Mouse (Mus musculus) adrenal gland, postnatal 36 days (tissue): Measurements from ENCODE around the gene Hmg20a. TPM values are rescaled to one million over a fixed set of nuclear protein-coding genes. Genes with fewer than 3 reads are reported as not detected.

Source experiments
- DNase-seq, 2 experiments: peaks; one replicate each; pipeline ENCODE4 v3.0.0; 2021; ENCODE audit warnings: mixed read lengths in 1 of 2
- total RNA-seq, 2 experiments: library from RNA; stranded (reverse); gene quantifications; 2 replicates each; pipeline ENCODE4 v1.2.3; 2021

The Hmg20a gene
- total RNA-seq, 2 experiments from 2014 or later, result 37.8 to 38.6 TPM

- DNase-seq, result no peak
Observed at GRCm38 (mm10) chr9:56527951-56528350, 109.5 kb downstream of the Hmg20a start.

- DNase-seq, result no peak
Observed at GRCm38 (mm10) chr9:56531991-56532390, 113.6 kb downstream of the Hmg20a start.

- no peak for DNase-seq
Observed at GRCm38 (mm10) chr9:56533916-56534315, 115.5 kb downstream of the Hmg20a start.

- no peak for DNase-seq
Observed at GRCm38 (mm10) chr9:56534727-56535126, 116.3 kb downstream of the Hmg20a start.

GRCm38 (mm10) chr9:56535361-56535760 is 117.0 kb downstream of the Hmg20a start:
- peak in 1 of 2 experiments; percentile 53 for DNase-seq

- DNase-seq, result no peak
Observed at GRCm38 (mm10) chr9:56540051-56540450, 121.6 kb downstream of the Hmg20a start.

DNA sequence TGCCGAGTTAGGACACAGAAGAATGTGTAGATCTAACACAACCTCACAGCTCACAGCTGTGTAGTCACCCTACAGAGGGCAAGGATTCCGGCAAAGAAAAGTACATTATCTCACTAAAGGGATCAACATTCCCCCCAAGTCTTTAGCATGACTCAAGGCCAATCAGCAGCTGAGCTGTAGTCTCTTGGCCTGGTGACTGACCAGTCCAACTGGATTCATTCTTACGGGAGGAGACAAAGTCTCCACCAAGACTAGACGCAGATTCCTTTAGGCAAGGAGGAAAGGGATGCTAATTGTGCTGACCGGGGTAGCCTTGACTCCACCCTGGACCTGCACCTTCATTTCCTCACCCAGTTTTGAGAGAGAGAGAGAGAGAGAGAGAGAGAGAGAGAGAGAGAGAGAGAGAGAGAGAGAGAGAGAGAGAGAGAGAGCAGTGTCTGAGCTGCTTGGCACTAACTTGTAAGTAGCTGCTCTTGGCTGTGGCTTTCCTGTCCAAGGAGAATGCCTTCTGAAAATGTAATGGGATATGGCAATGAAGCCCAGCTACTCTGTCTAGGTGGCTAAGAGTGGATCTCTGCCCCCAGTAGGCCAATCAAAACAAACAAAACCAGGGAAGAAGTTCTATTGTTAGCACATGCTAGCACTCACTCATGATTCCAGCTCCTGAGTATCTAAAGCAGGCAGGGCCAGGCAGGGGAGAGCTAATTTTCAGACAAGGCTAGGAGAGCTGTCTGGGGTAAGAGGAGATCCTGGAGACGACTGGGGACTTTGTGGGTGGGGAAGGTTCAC is 126.5 kb downstream of the Hmg20a start:
- DNase-seq, result no peak

Other genes with a start within 250 kb of the Hmg20a start
- 10 to 100 TPM; 49.3 to 64.5 TPM for gene Peak1, start 542 bp upstream of the Hmg20a start, total RNA-seq